16 mouse cellular contexts compared by ENCODE assay signal in genomic region chr4:133061798-133062197, GRCm38 (mm10).
"Had no signal": no experiment of that assay in that cellular context is flagged by ENCODE, and none has a peak within 500 bp of the region (broad histone marks: within the 10 kb centered on the region; RNA-seq: fewer than 3 reads in every experiment).

No protein-coding gene starts in this region.

- H3K4me2 ChIP-seq: limb, embryonic 13.5 days; liver, embryonic 13.5 days; lung, embryonic 14.5 days; midbrain, embryonic 13.5 days had no signal

- H3K9me3 ChIP-seq: limb, embryonic 13.5 days; liver, embryonic 13.5 days; midbrain, embryonic 13.5 days had no signal

- ATAC-seq: lung, postnatal 0 days; midbrain, embryonic 13.5 days; midbrain, embryonic 16.5 days had no signal

- H3K4me3 ChIP-seq: left cerebral cortex, adult 2 months; limb, embryonic 13.5 days; liver, embryonic 13.5 days; midbrain, embryonic 13.5 days had no signal

- H3K27ac ChIP-seq: left cerebral cortex, adult 2 months; limb, embryonic 13.5 days; liver, embryonic 13.5 days; macrophage; midbrain, embryonic 13.5 days had no signal

- H3K9ac ChIP-seq: limb, embryonic 13.5 days; liver, embryonic 13.5 days; lung, embryonic 14.5 days; midbrain, embryonic 13.5 days had no signal

- DNase-seq: kidney, adult 18-20 months; kidney, adult 9 months; kidney, postnatal 14 days; kidney, postnatal 4 days; layer of hippocampus, adult 9-11 months; liver; liver, embryonic 13.5 days; lung, embryonic 14.5 days; thymus, adult 2 months; thymus, postnatal 14 days had no signal

- H3K27me3 ChIP-seq: limb, embryonic 13.5 days; liver, embryonic 13.5 days; midbrain, embryonic 13.5 days had no signal
